Mouse (Mus musculus) brain, embryonic 14.5 days (tissue): Measurements from ENCODE around the gene Rnf43. TPM values are rescaled to one million over a fixed set of nuclear protein-coding genes. Genes with fewer than 3 reads are reported as not detected.

Experiments used
- DNase-seq: peaks from one replicate; pipeline ENCODE4 v3.0.0-alpha.2; 2011; ENCODE audit warnings: low read depth
- CTCF ChIP-seq: fragments of 200-500 bp; IDR thresholded peaks from 2 replicates; pipeline ENCODE4 v1.5.1; 2012; ENCODE audit warnings: inconsistent platforms, mild to moderate bottlenecking, moderate library complexity, borderline replicate concordance; ENCODE audit not compliant: insufficient read depth, insufficient read length; ENCODE audit errors: extremely low read depth
- POLR2A ChIP-seq: fragments of 200-500 bp; IDR thresholded peaks from 2 replicates; pipeline ENCODE4 v1.6.1; 2012; ENCODE audit warnings: mild to moderate bottlenecking, inconsistent platforms, borderline replicate concordance; ENCODE audit not compliant: poor library complexity, insufficient read depth, insufficient read length, severe bottlenecking; ENCODE audit errors: extremely low read depth
- polyA plus RNA-seq: library from polyadenylated mRNA; depleted of rRNA; stranded (reverse); fragments of >200 nt; gene quantifications from 2 replicates; pipeline ENCODE4 v1.2.3, GENCODE M21; 2012

The Rnf43 gene
- polyA plus RNA-seq, 1 experiment, result 1.4 TPM

DNA sequence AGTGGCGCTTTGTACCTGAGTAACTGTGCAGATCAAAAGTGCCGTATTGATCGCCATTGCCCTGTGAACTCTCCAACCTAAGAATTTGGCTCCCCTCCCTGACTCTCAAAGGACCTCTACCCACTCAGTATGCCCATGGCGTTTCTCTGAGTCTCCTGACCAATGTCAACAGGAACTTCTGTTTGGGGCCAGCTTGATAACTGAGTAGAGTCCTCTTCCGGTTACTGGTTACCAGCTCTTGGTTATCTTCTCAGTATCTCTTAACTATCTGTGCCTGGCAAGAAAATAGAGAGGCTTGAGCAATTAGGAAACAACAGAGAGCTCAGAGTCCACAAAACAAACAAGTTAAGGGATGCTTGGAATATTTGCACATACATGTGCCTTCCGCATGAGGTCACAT, 38.6 kb downstream of the Rnf43 start:
- TF ChIP-seq CTCF (no peak), POLR2A (no peak)
- DNase-seq, result no peak

- TF ChIP-seq POLR2A, result no peak
- TF ChIP-seq CTCF, result no peak
- no peak for DNase-seq
Measured at GRCm38 (mm10) chr11:87701877-87702620, 39.5 kb downstream of the Rnf43 start.

DNA sequence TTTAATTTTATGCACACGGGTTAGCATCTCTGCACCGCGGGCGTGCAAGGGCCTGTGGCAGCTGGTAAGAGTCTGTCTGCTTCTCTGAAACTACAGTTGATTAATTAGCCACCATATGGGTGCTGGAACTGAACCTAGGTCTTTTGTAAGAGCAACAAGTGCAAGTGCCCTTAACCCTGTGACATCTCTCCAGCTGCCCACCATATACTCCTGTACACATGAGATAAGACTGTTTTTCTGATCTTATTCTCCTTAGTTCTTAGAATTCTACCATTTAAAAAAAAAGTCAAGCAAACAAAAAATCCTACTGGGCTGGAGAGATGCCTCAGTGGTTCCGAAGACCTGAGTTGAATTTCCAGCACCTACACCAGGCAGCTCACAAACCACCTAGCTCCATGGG, 41.1 kb downstream of the Rnf43 start:
- TF ChIP-seq POLR2A (no peak), CTCF (no peak)
- no peak for DNase-seq

- DNase-seq, result no peak
- no peak for TF ChIP-seq POLR2A
Measured at GRCm38 (mm10) chr11:87704289-87704688, 41.8 kb downstream of the Rnf43 start.

- DNase-seq, result peak; percentile 37
- TF ChIP-seq POLR2A, result no peak
- no peak for TF ChIP-seq CTCF
Measured at GRCm38 (mm10) chr11:87707570-87707969, 45.0 kb downstream of the Rnf43 start.

DNA sequence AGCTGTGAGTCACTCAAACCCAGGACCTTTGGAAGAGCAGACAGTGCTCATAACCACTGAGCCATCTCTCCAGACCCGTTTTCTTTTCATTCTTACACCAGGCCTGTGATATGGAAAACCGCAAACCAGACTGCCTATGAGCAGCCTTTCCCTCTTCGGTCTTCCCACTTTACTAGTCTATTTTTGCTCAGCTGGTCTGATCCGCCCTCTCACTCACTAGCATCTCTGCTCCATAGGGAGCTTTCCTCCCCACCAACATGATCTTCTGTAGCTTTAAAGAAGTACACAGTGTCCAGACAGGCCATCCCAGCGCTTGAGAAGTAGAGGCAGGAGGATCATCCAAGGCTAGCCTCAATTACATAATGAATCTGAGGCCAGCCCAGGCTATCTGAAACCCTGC, 46.5 kb downstream of the Rnf43 start:
- TF ChIP-seq POLR2A, result no peak
- TF ChIP-seq CTCF, result no peak
- no peak for DNase-seq

- DNase-seq, result peak; percentile 56
- no peak for TF ChIP-seq POLR2A
- no peak for TF ChIP-seq CTCF
Measured at GRCm38 (mm10) chr11:87709513-87710261, 47.2 kb downstream of the Rnf43 start.

GRCm38 (mm10) chr11:87710262-87710615, 47.7 kb downstream of the Rnf43 start:
- DNase-seq, result no peak
- TF ChIP-seq POLR2A (no peak), CTCF (no peak)

GRCm38 (mm10) chr11:87712188-87712587, 49.7 kb downstream of the Rnf43 start:
- no peak for DNase-seq
- TF ChIP-seq CTCF (no peak), POLR2A (no peak)

GRCm38 (mm10) chr11:87715999-87716398, 53.5 kb downstream of the Rnf43 start:
- DNase-seq, result no peak
- no peak for TF ChIP-seq CTCF

- TF ChIP-seq CTCF, result no peak
- no peak for TF ChIP-seq POLR2A
- DNase-seq, result no peak
Measured at GRCm38 (mm10) chr11:87719526-87719925, 57.0 kb downstream of the Rnf43 start.

GRCm38 (mm10) chr11:87720324-87720723, 57.8 kb downstream of the Rnf43 start:
- TF ChIP-seq CTCF (peak; percentile 32; the same call in 1 of the 2 replicates), POLR2A (no peak)
- no peak for DNase-seq
